Mouse (Mus musculus) kidney, adult 18-20 months (tissue): ENCODE results near the gene Gm10354.
A peak's percentile ranks its signal among the peaks of the same experiment; 100 is the strongest.
"Not testable (repeated sequence)": the region's sequence is repeated elsewhere in the genome, so short reads cannot be mapped to it uniquely, and the experiment has no call there.

ENCODE experiments used
- DNase-seq: peaks from one replicate; pipeline ENCODE4 v3.0.0; 2021

Gm10354 gene

DNA sequence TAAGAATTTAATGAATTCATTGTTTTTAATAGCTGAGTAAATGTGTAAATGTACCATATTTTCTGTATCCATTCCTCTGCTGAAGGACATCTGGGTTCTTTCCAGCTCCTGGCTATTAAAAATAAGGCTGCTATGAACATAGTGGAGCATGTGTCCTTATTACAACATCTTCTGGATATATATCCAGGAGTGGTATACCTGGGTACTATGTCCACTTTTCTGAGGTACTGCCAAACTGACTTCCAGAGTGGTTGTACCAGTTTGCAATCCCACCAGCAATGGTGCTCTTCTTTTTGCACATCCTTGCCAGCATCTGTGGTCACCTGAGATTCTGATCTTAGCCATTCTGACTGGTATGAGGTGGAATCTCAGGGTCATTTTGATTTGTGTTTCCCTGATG, 25.1 kb downstream of the Gm10354 start:
- not testable (repeated sequence) for DNase-seq

DNA sequence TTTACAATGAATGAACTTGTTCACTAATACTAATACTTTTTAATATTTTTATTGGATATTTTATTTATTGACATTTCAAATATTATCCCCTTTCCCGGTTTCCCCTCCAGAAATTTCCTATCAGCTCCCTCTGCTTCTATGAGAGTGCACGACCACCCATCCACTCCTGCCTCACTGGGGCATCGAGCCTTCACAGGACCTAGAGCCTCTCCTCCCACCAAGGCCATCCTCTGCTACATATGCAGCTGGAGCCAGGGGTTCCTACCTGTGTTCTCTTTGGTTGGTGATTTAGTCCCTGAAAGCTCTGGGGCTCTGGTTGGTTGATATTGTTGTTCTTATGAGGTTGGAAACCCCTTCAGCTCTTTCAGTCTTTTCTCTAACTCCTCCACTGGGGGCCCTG, 26.0 kb downstream of the Gm10354 start:
- not testable (repeated sequence) for DNase-seq

DNA sequence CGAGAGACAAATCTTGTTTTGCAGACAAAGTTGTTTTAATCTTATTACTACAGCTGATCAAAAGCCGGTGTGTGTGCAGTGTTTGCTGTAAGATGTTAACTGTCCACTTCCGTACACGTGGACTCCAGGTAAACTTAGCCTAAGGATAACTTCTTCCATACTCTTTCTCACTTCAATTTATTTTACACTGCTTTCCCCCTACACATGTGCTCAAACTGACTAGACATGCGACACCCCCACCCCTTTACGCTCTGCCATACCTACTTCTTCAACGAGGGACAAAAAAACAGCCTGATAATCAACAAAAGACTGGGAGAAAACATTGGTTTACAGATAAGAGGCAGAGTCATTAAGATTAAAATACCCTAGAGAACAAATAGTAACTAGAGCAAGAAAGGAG, 26.9 kb downstream of the Gm10354 start:
- not testable (repeated sequence) for DNase-seq

DNA sequence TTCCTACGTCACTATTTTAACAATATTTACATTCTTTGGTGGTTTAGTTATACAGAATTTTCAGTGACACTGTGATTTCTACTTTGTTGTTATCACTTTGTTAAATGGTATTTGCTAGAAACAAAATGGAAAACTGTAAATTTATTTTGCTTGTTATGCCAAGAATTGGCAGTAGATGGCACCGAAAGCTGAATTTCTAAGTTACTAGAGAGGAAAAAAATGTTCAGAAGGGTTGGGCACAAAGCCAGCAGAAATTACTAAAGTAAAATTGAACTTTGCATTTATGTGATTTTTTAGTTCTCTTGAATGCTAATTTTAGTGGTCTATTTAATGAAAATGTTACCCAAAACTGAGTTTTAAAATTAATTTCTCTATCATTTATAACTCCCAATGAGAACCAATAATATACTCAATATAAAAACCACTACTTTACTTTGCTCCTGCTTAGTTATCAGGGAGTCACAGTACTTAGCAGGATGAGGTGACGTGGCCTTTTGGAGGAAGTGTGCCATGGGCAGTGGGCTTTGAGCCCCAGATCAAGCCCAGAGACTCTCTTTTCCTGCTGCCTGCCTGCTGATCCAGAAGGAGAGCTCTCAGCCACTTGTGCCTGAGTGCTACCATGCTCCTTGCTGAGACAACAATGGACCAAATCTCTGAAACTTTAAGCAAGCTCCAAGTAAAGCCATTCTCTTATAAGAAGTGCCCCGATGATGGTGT, 31.1 kb downstream of the Gm10354 start:
- peak; percentile 10 for DNase-seq

DNA sequence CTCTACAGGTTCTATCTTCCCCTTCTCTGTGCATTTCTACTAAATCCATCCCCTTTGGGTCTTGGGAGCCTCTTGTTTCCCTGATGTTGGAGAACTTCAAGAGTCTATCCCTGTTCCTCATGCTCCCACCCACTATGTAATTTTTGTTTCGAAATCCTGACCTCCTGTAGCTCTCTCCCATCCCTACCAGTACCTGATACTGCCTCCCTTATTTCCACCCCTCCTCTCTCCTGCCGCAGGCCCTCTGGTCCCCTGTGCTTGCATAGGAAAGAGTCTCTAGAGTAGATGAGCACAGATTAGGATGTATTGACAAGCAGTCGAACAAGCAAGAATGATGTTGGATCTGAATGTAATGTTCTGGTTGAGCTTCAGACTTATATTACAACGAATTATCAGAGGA, 33.2 kb downstream of the Gm10354 start:
- not testable (repeated sequence) for DNase-seq

DNA sequence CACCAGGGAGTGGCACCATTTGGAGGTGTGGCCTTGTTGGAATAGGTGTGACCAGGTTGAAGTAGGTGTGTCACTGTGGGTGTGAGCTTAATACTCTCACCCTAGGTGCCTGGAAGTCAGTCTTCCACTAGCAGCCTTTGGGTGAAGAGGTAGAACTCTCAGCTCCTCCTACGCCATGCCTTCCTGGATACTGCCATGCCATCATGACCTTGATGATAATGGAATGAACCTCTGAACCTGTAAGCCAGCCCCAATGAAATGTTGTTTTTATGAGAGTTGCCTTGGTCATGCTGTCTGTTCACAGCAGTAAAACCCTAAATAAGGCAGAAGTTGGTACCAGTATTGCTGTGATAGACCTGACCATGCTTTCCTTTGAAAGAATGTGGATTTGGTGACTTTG, 37.7 kb downstream of the Gm10354 start:
- not testable (repeated sequence) for DNase-seq

DNA sequence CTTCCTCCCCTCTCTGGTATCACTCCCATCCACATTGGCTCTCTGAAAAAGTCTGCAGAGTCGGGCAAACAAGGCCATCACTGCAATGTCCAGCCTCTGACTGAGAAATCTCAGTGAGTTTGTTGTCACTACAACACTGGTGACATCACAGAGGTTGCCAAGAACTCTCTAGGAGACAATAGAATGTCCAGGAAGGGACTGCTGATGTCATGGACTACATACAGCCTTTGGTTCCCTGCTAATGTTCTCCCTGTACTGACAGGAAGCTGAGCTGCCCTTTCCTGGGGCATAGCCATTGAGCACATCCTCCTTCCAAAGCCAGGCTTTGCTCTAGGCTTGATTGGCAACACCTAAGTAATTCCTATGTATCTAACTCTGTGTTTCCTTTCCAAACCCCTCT, 40.4 kb downstream of the Gm10354 start, which contains the start of gene Speer4e:
TSS of gene Speer4e (minus strand) at position 101 of the 400 bp plus-strand sequence.
- DNase-seq = not testable (repeated sequence)

DNA sequence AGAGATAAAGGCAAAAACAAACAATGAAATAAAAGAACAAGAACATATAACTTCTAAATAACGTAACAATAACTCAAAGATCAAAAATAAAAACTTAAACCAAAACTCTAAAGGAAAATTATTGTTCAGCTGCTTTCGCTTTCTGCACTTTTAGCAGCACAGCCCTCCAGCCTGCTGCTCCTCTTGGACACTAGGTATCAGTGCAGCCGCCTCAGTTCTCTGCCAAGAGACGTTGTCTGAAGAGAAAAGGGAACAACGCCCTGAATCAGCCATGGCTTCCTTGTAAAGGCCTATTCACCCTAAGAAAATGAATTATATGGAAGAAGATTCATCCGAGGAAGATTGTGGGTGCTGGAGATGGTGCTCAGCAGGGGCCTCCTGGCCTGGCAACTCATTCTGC, 45.0 kb downstream of the Gm10354 start:
- DNase-seq = not testable (repeated sequence)

DNA sequence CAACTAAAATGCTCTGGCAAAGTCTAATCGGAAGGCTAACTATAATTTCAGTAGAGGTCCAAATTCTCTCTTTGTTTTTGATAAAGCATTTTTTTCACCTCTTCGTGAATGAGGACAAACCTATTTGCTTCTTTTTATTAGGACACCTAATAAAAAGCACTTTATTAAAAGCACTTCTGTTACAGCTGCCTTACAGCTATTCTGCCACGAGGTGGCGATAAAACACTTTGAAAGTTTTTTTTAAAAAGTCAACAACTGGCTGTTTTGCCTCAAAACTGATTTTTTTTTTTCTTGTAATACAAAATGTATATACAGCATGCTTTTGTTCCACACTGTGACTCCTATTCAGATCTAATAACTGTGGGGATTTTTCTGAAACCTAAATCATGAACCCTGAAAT, 51.7 kb downstream of the Gm10354 start:
- not testable (repeated sequence) for DNase-seq
